Mouse (Mus musculus): ENCODE results near the gene Ankrd65.
"Not testable (repeated sequence)": the region's sequence is repeated elsewhere in the genome, so short reads cannot be mapped to it uniquely, and the experiment has no call there.

Ankrd65 gene

DNA sequence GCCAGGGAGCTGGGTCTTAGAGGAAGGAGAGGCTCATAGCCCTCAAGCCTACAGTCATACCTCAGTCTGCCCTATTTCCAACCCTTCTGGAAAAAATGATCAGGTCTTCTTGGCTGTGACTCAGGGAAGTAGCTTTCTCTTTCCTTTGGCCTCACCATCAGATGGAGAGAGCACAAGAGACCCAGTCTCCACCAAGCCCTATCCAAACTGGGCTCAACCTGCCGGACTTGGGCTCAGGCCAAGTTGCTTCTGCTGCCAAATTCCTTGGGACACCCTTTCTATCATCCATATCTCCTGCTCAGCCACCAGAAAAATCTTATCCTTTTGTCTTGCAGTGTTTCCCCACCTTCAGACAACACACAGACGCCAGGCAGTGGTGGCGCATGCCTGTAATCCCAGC lies 14.4 kb upstream of the Ankrd65 start:
- peak; percentile 67 for DNase-seq

DNA sequence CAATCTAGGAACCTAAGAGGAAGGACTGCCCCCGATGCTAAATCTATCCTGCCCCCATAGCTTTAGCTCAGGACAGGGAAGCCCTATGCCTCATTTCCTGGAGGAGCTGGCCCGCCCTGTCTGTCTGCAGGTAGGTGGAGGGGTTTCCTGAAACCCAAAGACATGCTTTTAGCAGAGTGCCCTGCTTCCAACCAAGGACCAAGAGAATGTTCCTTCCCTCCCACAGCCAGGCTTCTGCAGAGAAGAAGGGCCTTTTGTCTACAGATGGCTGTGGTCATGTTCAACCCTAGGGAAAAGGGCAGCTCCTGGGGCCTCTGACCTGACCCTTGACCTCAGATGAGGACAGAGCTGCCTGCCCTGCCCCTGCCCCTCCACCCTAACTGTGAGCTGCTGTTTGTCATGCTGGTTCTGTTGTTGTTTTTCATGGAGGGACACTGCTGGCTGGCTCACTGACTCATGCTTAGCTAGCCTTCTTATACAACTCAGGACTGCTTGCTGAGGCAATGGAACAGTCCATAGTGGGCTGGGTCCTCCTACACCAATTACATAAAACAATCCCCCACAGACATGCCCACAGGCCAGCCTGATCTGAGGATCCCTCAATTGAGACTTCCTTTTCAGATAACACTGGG lies 13.4 kb upstream of the Ankrd65 start:
- DNase-seq, result no peak

DNA sequence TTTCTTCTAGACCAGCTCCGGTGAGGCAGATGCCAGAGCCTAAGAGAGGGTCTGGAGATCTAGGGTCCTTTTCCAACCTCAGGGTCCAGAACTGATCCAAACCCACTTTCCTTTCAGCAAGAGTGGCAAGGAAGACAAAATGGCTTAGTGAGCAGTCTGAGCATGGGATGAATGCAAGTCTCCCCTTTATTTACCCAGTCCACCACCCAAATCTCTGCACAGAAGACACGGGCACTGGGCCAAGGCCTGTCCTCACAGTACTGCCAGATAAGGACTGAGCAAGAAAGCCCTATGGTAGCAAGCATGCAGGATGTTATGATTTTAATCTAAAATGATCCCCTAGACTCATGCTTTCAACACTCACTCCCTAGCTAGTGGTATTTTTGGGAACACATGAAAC lies 12.4 kb upstream of the Ankrd65 start:
- DNase-seq, result no peak

DNA sequence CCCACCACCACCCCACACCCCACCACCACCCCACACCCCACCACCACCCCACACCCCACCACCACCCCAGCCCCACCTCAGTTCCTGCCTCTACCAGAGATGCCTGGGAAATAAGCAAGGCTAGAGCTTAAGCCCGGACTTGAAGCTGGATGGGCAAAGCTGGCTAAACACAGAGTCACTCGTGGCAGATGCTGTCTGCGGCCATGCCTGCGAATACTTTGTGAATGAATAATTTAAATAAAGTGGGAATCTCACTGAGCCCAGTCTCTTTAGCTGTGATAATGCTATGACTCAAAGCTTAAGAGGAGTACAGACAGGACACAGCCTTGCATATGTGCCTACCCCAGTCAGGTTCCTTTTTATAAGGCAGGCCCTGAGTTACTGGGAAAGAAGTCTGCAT lies 10.7 kb upstream of the Ankrd65 start:
- no peak for DNase-seq

DNA sequence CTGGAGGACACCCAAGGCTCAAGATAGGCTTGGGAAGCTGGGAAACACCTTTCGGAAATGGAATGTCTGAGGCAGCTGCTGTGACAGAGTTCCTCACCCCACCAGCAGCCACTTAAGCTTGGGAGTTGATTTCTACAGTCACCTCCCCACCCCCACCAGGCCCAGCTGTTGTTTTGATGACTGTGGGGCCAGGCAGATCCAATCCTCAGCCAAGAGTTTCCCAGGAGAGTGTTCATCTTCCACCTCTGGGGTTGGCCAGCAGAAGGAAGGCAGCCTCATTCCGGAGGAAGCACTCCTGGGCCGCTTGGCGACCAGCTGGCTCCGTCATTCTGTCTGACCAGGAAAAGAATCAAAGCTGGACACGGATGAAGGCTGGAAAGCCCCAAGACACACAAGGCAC lies 9.3 kb upstream of the Ankrd65 start:
- DNase-seq, result peak; percentile 84

DNA sequence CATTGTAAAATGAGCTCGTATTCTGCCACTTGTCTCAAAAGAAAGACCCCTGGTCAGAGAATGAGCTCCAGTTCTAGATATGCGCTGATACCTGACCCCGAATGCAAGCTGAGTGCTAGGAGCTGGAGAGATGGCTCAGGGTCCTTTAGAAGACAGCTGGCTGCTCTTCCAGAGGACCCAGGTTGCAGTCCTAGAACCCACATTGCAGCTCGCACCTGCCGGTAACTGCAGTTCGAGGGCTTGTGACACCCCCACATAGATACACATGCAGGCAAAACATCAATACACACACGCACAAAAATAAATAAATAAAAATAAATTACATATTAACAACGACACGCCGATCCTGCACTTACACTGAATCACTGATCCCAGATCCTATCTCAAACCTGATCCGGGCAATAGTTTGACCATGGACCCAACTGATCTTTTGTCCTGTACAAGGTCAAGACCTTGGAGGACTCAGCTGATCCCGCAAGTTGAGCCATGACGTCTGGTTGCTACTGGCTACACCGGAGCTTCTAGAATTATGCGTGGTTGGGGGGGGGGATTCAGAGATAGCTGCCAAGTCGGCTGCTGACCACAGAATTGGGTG lies 6.7 kb upstream of the Ankrd65 start:
- DNase-seq, result no peak

DNA sequence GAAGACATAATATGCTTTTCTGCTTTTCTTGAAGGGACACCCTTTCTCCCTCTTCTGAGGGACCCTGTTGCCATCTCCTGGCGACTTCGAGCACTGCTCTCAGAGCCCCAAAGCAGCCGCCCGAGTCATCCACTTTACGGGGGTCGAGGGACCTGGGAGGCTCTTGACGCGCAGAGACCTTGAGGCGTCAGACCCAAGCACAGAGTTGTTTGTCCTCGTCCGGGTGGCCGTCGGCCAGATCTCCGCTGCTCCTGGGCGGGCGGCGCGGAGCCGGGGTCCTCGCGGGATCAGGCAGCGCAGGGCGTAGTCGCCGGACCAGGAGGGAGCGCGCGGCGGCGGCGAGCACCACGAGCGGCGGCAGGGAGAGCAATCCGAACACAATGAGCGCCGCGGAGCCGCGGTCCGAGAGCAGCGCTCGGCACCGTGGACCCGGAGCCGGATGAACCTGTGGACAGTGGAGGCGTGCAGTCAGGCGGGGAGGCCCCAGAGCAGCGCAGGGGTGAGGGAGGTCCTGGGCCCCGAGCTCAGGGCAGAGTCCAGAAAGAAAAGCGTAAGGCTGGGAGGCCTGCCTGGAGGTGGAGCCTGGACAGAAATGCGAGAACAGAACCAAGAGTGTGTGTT lies 6.0 kb upstream of the Ankrd65 start:
- peak; percentile 84 for DNase-seq

DNA sequence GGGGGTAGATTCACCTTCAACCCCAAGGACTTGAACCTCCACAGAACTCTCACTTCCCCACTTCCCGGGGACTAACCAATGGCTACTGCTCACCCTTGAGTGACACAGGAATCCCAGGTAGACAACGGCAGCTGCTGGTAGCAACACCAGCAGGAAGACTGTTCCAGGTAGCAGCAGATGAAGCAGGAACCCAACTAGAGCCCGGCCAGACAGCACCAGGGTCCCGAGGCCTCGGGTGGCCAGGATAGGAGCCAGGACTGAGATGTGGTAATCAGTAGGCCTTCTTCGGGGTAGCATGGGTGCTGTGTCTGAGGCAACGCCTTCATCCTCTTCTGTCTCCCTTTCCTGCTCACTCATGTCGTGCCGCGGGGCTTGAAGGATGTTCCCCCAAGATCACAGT lies 5.0 kb upstream of the Ankrd65 start:
- DNase-seq, result no peak

DNA sequence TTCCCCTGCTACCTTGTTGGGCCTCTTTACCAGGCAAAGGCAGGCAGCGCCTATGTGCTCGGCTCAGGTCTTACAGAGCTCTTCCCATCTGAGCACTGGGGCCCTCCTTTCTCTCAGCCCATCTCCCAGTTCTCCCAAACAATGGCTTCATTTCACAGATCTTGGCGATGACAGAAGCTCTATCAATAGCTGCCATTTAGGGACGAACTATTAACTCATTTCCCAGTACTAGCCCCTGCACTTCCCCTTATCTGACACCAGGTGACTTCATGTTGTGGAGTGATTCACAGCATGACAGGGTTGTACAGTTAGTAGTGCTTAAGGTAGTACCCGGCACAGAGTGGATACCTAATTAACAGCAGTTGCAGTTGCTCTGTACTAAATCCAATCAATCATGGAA lies 4.4 kb upstream of the Ankrd65 start, which contains the start of gene Tmem88b:
Gene Tmem88b (minus strand): TSS at position 56 of the 400 bp plus-strand sequence.
- no peak for DNase-seq

DNA sequence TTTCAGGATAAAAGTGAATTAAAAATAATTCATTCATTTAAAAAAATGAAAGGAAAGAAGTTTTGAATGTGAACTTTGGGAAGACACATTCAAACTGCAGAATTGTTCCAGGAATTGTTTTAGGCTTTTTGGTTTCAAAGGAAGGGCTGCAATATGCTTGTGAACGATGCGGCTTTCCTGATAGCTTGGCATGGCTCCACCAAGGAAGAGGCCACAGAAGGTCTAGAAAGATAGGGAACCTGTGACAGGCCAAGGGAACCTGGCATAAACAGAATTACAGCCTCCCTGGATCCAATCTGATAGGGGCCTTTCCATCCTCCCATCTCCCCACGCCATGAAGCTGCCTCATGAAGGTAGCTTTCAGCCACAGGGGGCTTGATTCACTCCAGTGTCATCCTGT lies 1.9 kb upstream of the Ankrd65 start:
- DNase-seq, result no peak

DNA sequence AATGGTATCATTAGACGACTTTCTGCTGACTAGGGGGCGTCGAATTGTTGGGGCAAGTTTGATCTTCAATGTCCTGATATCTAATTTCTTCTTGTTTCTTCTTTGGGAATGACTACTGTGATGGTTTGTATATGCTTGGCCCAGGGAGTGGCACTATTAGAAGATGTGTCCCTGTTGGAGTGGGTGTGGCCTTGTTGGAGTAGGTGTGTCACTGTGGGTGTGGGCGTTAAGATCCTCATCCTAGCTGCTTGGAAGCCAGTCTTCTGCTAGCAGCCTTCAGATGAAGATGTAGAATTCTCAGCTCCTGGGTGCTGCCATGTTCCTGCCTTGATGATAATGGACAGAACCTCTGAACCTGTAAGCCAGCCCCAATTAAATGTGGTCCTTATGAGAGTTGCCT lies 1.4 kb upstream of the Ankrd65 start:
- DNase-seq, result not testable (repeated sequence)

DNA sequence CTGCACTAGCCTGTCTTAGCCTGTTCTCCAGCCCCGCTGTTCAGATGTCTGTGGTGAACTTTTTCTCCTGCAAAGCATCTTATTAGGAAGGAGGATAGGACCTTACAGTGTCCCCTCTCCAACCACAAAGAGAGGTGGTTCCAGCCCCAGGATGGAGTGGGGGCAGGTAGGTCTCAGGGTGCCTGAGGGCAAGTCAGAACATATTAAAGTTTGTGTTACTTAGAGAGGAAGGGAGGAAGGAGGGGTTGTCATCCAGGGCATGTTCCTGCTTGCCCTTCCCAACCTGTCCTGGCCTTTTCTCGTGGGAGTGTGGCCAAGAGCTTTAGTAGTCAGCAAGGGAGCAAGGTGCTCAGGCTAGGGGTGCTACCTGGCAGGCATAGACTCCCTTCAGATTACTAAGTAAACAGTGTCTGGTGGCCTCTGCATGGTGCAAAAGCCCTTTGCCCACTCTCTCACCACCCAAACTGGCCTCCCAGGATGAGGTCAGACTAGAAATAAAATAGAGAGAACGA lies 467 bp downstream of the Ankrd65 start:
- DNase-seq, result peak; percentile 53

DNA sequence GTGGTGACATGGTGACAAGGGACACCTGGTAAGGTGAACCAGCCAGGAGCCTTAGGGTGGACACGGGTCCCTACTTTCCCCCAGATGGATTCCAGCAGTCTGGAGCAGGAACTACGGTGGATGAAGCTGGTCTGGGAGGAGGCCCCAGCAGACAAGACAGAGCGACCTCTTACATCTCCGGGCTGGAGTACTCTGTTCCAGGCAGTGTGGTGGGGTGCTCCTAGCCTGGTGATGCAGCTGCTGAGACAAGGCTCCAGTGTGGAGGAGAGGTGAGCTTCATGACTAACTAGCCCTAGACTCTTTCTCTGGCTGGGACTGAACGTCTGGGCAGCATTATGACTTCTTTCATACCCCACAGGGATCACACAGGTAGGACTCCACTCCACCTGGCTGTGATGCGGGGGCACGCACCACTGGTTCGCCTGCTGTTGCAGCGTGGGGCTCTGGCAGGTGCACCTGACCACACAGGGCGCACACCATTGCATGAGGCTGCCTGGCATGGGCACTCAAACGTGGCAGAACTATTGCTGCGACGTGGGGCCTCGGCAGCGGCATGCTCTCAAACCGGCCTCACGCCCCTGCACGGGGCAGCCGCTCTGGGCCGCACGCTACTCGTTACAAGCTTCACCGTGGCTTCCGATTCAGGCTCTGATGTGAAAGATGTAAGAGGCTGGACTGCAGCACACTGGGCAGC lies 1.1 kb downstream of the Ankrd65 start:
- DNase-seq, result no peak

DNA sequence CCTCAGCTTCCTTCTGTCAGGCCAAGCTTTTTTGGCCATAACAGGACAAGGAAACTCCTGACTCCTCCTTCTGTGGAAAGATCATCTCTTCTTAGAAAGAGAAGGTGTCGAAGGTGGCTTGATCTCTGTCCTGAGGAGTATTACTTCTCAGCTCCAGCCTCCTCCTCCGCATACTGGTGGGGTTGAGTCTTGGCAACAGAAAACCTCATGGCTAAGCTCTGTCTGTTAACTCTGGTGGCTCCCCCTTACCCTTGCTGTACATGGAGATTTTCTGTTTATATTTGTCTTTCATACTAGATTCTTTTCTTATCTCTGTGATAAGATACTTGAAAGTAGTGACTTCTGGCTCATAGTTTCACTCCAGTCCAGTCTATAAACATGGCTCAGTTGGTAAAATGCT lies 3.5 kb downstream of the Ankrd65 start:
- DNase-seq, result no peak

DNA sequence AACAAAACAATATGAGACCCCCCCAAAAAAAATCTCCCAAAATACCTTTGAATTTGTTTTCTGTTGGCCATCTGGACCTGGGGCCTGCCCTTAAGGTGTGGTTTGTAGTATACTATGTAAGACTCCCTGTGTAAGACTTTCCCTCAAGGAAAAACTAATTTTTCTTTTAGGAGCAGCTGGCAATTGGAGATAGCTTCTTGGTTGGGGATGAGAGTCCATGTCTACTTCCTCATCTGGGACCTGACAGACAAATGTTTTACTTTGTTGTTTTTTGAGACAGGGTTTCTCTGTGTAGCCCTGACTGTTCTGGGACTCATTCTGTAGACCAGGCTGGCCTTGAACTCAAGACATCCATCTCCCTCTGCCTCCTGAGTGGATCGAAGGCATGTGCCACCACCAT lies 11.8 kb downstream of the Ankrd65 start:
- no peak for DNase-seq

DNA sequence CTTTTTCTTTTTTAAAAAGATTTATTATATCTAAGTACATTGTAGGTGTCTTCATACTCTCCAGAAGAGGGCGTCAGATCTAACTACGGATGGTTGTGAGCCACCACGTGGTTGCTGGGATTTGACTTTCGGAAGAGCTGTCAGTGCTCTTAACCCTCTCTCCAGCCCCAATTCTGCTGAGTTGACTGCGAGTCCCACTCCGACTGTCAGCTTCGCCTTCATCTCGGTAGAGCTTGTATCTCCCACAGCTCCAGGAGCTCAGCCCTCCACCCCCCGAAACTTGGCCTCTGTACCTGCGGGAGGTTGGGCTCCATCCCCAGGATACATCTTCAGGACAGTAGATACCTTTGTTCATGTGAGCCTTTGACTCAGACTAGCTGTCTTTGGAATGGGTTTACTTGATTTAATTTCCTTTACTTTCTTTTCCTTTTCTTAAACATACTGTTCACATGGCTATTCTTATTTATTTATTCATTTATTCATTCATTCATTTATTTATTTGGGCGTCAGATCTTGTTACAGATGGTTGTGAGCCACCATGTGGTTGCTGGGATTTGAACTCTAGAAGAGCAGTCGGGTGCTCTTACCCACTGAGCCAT lies 12.6 kb downstream of the Ankrd65 start, which contains the start of gene Mrpl20:
Gene Mrpl20 (plus strand): TSS at position 138 of the 599 bp plus-strand sequence.
- no peak for DNase-seq

DNA sequence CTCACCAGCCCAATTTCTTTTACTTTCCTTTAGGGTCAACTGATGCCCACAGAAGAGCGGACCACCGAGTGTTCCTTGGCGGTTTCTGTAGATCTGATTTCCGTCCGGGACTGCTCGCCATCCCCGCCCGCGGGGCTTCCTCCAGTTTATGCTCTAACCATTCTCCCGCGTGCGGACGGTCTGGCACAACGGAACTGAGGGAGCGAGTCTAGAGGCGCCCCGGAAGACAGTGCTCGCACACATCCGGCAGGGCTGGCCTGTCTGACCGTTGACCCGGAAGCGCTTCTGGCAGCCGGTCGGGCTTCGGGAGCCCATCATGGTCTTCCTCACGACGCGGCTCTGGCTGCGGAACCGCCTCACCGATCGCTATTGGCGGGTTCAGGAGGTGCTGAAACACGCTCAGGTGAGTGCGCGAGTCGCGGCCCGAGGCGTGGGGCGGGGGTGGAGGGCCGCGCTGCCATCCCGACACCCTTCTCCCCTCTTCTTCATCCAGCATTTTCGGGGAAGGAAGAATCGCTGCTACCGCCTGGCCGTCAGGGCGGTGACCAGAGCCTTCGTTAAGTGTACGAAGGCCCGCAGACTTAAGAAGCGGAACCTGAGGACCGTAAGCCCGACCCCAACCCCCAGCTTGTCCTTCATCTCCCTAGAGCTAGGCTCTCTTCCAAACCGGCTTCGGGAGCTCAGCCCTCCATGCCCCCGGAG lies 13.3 kb downstream of the Ankrd65 start:
- peak; percentile 96 for DNase-seq

DNA sequence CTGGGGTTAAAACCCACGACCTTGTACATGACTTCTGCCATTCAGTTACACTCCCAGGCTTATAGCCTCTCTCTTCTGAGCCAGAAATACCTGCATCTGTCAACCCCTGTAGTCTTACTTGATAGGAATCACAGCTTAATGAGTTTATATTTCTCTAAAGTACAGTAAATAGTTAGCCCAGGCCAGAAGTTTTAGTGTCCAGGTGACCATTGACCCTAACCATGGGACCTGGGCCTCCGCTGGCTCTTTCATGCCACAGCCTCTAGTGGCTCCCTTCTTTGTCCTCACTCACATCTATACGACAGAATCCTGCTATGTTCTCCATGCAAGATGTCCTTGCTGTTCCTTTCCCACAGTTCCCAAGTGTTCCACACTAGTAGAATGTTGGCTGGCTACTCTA lies 17.6 kb downstream of the Ankrd65 start:
- no peak for DNase-seq

DNA sequence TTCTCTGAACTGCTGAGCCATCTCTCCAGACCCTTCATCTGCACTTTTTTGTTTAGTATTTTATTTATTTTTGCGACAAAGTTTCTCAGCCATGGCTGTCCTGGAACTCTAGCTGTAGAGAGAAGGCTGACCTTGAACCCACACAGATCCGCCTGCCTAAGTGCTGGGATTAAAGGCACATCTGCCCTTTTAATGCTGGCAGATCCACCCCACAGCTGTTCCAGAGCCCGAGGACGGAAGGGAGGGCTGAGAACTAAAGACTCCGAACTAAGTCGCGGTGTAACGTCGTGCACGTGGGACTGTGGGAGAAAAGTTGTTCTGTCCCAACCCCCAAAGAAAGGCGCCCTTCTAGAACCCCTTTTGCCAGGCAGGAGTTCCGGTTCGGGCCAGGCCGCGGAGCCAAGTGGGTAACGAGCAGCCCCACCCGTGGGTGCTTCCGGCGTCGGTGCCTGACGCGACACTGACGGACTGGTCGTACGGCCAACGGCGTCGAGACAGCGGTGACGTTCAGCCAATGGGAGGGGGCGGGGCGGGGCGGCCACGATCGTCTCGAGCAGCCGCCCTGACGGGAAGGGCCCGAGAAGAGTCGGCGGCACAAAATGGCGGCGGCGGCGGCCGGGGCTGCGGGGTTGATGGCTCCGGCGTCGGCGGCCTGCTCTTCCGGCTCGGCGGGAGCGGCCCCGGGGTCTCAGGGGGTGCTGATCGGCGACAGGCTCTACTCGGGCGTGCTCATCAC lies 21.9 kb downstream of the Ankrd65 start, which contains the start of gene Ccnl2:
Gene Ccnl2 (plus strand): TSS at position 561 of the 736 bp plus-strand sequence.
- peak; percentile 96 for DNase-seq

DNA sequence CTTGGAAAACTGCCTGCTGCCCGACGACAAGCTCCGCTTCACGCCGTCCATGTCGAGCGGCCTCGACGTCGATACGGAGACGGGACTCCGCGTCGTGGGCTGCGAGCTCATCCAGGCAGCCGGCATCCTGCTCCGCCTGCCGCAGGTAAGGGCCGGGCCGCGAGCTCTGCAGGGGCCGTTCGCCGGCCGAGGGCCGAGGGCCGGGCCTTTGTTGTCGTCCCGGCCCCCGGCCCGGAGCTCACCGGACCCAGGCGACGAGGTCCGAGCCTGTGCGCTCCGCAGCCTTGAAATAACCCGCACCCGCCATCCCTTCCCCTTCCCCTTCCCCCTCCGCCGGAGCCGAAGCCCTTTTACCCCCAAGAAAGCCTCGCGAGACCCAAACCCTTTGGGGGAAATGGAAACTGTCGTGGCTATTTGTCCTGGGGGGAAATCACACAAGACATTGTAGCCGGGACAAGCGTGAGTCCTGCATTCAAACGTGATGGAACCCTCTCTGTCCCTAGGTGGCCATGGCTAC lies 22.5 kb downstream of the Ankrd65 start:
- peak; percentile 44 for DNase-seq

DNA sequence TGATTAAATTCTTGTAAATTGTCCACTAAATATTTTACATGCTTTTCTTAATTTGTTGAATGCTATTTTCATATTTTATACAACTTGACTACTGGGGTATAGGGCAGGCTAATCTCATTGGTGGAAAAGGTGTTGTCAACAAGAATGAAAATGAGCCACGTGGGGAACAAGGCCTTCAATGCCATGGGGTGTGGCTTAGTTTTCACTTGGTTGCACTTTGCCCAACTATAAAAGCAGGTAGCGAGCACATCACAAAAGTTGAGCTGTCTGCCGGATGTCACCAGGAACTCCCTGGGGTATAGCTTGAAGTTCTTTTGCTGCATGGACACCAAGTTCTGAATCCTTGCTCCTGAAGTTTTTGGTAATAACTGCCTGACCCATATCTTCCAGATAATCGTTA lies 27.3 kb downstream of the Ankrd65 start:
- no peak for DNase-seq
